Mouse (Mus musculus) brain, embryonic 14.5 days (tissue): Measurements from ENCODE around the gene Zfp3.

Experiments
- CTCF ChIP-seq: fragments of 200-500 bp; IDR thresholded peaks from 2 replicates; pipeline ENCODE4 v1.5.1; 2012; ENCODE audit warnings: inconsistent platforms, mild to moderate bottlenecking, moderate library complexity, borderline replicate concordance; ENCODE audit not compliant: insufficient read depth, insufficient read length; ENCODE audit errors: extremely low read depth
- POLR2A ChIP-seq: fragments of 200-500 bp; IDR thresholded peaks from 2 replicates; pipeline ENCODE4 v1.6.1; 2012; ENCODE audit warnings: mild to moderate bottlenecking, inconsistent platforms, borderline replicate concordance; ENCODE audit not compliant: poor library complexity, insufficient read depth, insufficient read length, severe bottlenecking; ENCODE audit errors: extremely low read depth

DNA sequence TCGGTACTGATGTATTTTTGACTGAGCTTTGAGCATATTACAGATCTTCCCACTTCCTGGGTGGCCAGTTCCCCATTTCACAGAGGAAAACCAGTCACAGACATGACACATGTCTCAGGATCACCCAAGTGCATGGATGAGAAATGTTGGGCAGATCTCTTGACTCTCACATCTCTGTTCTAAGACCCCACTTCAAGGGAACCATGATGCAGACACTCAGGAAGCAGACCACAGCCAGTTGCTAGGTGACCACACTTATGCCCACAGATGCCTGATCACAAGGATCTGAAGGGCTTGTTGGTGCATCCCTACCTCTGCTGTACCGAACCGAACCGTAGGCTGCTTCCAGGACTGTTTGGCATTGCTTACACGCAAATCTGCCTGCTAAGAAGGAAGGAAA is 27.7 kb downstream of the Zfp3 start:
- TF ChIP-seq POLR2A (no peak), CTCF (no peak)
